Mouse (Mus musculus): Measurements from ENCODE around the gene Mrnip. TPM values are rescaled to one million over a fixed set of nuclear protein-coding genes. Genes with fewer than 3 reads are reported as not detected.
"Not testable (repeated sequence)": the region's sequence is repeated elsewhere in the genome, so short reads cannot be mapped to it uniquely, and the experiment has no call there.

Gene Mrnip
- polyA plus RNA-seq (2015; fragmentation: Nextera tagmentation; extraction: Ambion mirVana): 28.4 and 33.7 TPM in 2 replicates

- Histone ChIP-seq H3K4me1 (replicated peaks; ENCODE audit: control insufficient read depth, insufficient read depth, low read length) (peaks cover 10% of the 10 kb centered on the region), H3K9ac (replicated peaks; ENCODE audit: low read depth, low read length) (peak within 1 kb of the TSS; percentile 83), H3K27ac (ENCODE audit: low read length) (peak within 1 kb of the TSS; percentile 88), H3K36me3 (ENCODE audit: control insufficient read depth, insufficient read depth) (peaks cover 15% of the 10 kb centered on the region), H3K4me3 (replicated peaks; ENCODE audit: low read length) (peak within 1 kb of the TSS; percentile 76), H3K4me2 (ENCODE audit: low read length) (peak within 1 kb of the TSS; percentile 81)
- not testable (repeated sequence) for H3K9me3 ChIP-seq (ENCODE audit: control insufficient read depth, low read length); H3K27me3 ChIP-seq (replicated peaks; ENCODE audit: control insufficient read depth, insufficient read depth, low read length)
- ATAC-seq: peak; percentile 41
- WGBS: 4% methylated on average over 19 of the region's 19 CpGs
Measured at GRCm38 (mm10) chr11:50174111-50174729, at the start of gene Mrnip. Gene Mrnip, plus strand, starts transcription at chr11:50174444.

GRCm38 (mm10) chr11:50127781-50128180, 46.5 kb upstream of the Mrnip start:
- Histone ChIP-seq H3K4me3 (replicated peaks; ENCODE audit: low read length) (no peak overlapping the region), H3K9me3 (ENCODE audit: control insufficient read depth, low read length) (no peaks in the 10 kb centered on the region), H3K4me2 (ENCODE audit: low read length) (no peak overlapping the region; the same call in 1 of the 2 replicates), H3K27ac (ENCODE audit: low read length) (no peak overlapping the region), H3K36me3 (ENCODE audit: control insufficient read depth, insufficient read depth) (no peaks in the 10 kb centered on the region), H3K27me3 (replicated peaks; ENCODE audit: control insufficient read depth, insufficient read depth, low read length) (no peaks in the 10 kb centered on the region), H3K9ac (replicated peaks; ENCODE audit: low read depth, low read length) (no peak overlapping the region), H3K4me1 (replicated peaks; ENCODE audit: control insufficient read depth, insufficient read depth, low read length) (peaks cover 15% of the 10 kb centered on the region)
- no peak for ATAC-seq
- WGBS: 7% methylated on average over 10 of the region's 10 CpGs

- peak within 1 kb of the TSS; percentile 82 for H3K27ac ChIP-seq (ENCODE audit: low read length)
- ATAC-seq: peak; percentile 93
- no peaks in the 10 kb centered on the region; the same call in 1 of the 2 replicates for H3K36me3 ChIP-seq (ENCODE audit: control insufficient read depth, insufficient read depth)
- 1% methylated on average over 77 of the region's 77 CpGs for WGBS
- peak within 1 kb of the TSS; percentile 88 for H3K4me2 ChIP-seq (ENCODE audit: low read length)
- H3K9ac ChIP-seq (replicated peaks; ENCODE audit: low read depth, low read length): peak within 1 kb of the TSS; percentile 100
- peak within 1 kb of the TSS; percentile 93 for H3K4me3 ChIP-seq (replicated peaks; ENCODE audit: low read length)
- no peaks in the 10 kb centered on the region for H3K9me3 ChIP-seq (ENCODE audit: control insufficient read depth, low read length)
- H3K27me3 ChIP-seq (replicated peaks; ENCODE audit: control insufficient read depth, insufficient read depth, low read length): no peaks in the 10 kb centered on the region
- peaks cover 14% of the 10 kb centered on the region for H3K4me1 ChIP-seq (replicated peaks; ENCODE audit: control insufficient read depth, insufficient read depth, low read length)
Measured at GRCm38 (mm10) chr11:50130811-50131766, 43.2 kb upstream of the Mrnip start, which contains the start of gene Tbc1d9b. Gene Tbc1d9b, plus strand, starts transcription at chr11:50131396.

GRCm38 (mm10) chr11:50131801-50132201, 42.4 kb upstream of the Mrnip start:
- Histone ChIP-seq H3K4me1 (replicated peaks; ENCODE audit: control insufficient read depth, insufficient read depth, low read length) (peaks cover 14% of the 10 kb centered on the region), H3K27ac (ENCODE audit: low read length) (peak overlapping the region; percentile 82), H3K36me3 (ENCODE audit: control insufficient read depth, insufficient read depth) (peaks cover under 1% of the 10 kb centered on the region; the same call in 1 of the 2 replicates), H3K4me2 (ENCODE audit: low read length) (peak overlapping the region; percentile 88), H3K9ac (replicated peaks; ENCODE audit: low read depth, low read length) (peak overlapping the region; percentile 100), H3K4me3 (replicated peaks; ENCODE audit: low read length) (peak overlapping the region; percentile 93), H3K27me3 (replicated peaks; ENCODE audit: control insufficient read depth, insufficient read depth, low read length) (no peaks in the 10 kb centered on the region), H3K9me3 (ENCODE audit: control insufficient read depth, low read length) (no peaks in the 10 kb centered on the region)
- ATAC-seq: peak; percentile 5; the same call in 1 of the 2 replicates
- WGBS: 9% methylated on average over 10 of the region's 10 CpGs

- Histone ChIP-seq H3K4me3 (replicated peaks; ENCODE audit: low read length) (peak overlapping the region; percentile 93), H3K9ac (replicated peaks; ENCODE audit: low read depth, low read length) (peak overlapping the region; percentile 100), H3K4me1 (replicated peaks; ENCODE audit: control insufficient read depth, insufficient read depth, low read length) (peaks cover 14% of the 10 kb centered on the region), H3K36me3 (ENCODE audit: control insufficient read depth, insufficient read depth) (peaks cover 2% of the 10 kb centered on the region; the same call in 1 of the 2 replicates), H3K27me3 (replicated peaks; ENCODE audit: control insufficient read depth, insufficient read depth, low read length) (no peaks in the 10 kb centered on the region), H3K27ac (ENCODE audit: low read length) (no peak overlapping the region), H3K9me3 (ENCODE audit: control insufficient read depth, low read length) (no peaks in the 10 kb centered on the region), H3K4me2 (ENCODE audit: low read length) (peak overlapping the region; percentile 88)
- whole genome bisulfite sequencing: 77% methylated on average over 6 of the region's 6 CpGs
- ATAC-seq: no peak
Measured at GRCm38 (mm10) chr11:50132265-50132664, 42.0 kb upstream of the Mrnip start.

- H3K27me3 ChIP-seq (replicated peaks; ENCODE audit: control insufficient read depth, insufficient read depth, low read length): no peaks in the 10 kb centered on the region
- peaks cover 12% of the 10 kb centered on the region for H3K4me1 ChIP-seq (replicated peaks; ENCODE audit: control insufficient read depth, insufficient read depth, low read length)
- ATAC-seq: no peak
- no peak overlapping the region for H3K4me2 ChIP-seq (ENCODE audit: low read length)
- H3K9ac ChIP-seq (replicated peaks; ENCODE audit: low read depth, low read length): no peak overlapping the region
- H3K27ac ChIP-seq (ENCODE audit: low read length): no peak overlapping the region
- H3K9me3 ChIP-seq (ENCODE audit: control insufficient read depth, low read length): no peaks in the 10 kb centered on the region
- 80% methylated on average over 10 of the region's 10 CpGs for WGBS
- H3K36me3 ChIP-seq (ENCODE audit: control insufficient read depth, insufficient read depth): peaks cover 8% of the 10 kb centered on the region; the same call in 1 of the 2 replicates
- H3K4me3 ChIP-seq (replicated peaks; ENCODE audit: low read length): no peak overlapping the region
Measured at GRCm38 (mm10) chr11:50134136-50134859, 39.9 kb upstream of the Mrnip start.

GRCm38 (mm10) chr11:50138206-50138822, 35.9 kb upstream of the Mrnip start:
- no peaks in the 10 kb centered on the region for H3K4me1 ChIP-seq (replicated peaks; ENCODE audit: control insufficient read depth, insufficient read depth, low read length)
- no peaks in the 10 kb centered on the region for H3K27me3 ChIP-seq (replicated peaks; ENCODE audit: control insufficient read depth, insufficient read depth, low read length)
- H3K4me2 ChIP-seq (ENCODE audit: low read length): no peak overlapping the region
- WGBS: 82% methylated on average over 10 of the region's 10 CpGs
- no peak overlapping the region for H3K27ac ChIP-seq (ENCODE audit: low read length)
- ATAC-seq: no peak
- H3K9ac ChIP-seq (replicated peaks; ENCODE audit: low read depth, low read length): no peak overlapping the region
- H3K36me3 ChIP-seq (ENCODE audit: control insufficient read depth, insufficient read depth): peaks cover 19% of the 10 kb centered on the region
- H3K4me3 ChIP-seq (replicated peaks; ENCODE audit: low read length): no peak overlapping the region
- H3K9me3 ChIP-seq (ENCODE audit: control insufficient read depth, low read length): no peaks in the 10 kb centered on the region

- Histone ChIP-seq H3K9ac (replicated peaks; ENCODE audit: low read depth, low read length) (no peak overlapping the region), H3K4me3 (replicated peaks; ENCODE audit: low read length) (no peak overlapping the region), H3K36me3 (ENCODE audit: control insufficient read depth, insufficient read depth) (peaks cover 19% of the 10 kb centered on the region), H3K4me1 (replicated peaks; ENCODE audit: control insufficient read depth, insufficient read depth, low read length) (no peaks in the 10 kb centered on the region), H3K9me3 (ENCODE audit: control insufficient read depth, low read length) (no peaks in the 10 kb centered on the region), H3K27ac (ENCODE audit: low read length) (no peak overlapping the region), H3K27me3 (replicated peaks; ENCODE audit: control insufficient read depth, insufficient read depth, low read length) (no peaks in the 10 kb centered on the region), H3K4me2 (ENCODE audit: low read length) (no peak overlapping the region)
- 89% methylated on average over 7 of the region's 7 CpGs for WGBS
- no peak for ATAC-seq
Measured at GRCm38 (mm10) chr11:50139571-50139970, 34.7 kb upstream of the Mrnip start.

Measured in forebrain, embryonic 16.5 days (tissue).